Mouse (Mus musculus): ENCODE measurements around the gene Setd7.

DNA sequence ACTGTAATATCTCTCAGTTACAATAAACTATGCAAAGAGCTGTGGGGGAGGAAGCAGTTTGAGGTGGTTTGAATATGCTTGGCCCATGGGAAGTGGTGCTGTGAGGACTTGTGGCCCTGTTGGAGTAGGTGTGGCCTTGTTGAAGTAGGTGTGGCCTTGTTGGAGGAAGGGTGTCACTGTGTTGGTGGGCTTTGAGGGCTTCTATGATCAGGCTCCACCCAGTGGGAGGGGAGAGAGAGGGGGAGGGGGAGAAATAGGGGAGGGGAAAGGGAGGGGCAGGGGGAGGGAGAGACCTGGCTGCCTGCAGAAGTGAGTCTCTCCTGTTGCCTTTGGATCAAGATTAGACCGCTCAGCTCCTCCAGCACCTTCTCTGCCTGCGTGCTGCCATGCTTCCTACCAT, 40.8 kb upstream of the Setd7 start:
- no peak for TF ChIP-seq CTCF (IDR thresholded peaks at IDR 0.05; ENCODE audit: low read depth)
- TF ChIP-seq EP300 (IDR thresholded peaks at IDR 0.05; ENCODE audit: low read depth), result no peak

Measured in liver, postnatal 0 days (tissue).